Mouse (Mus musculus) ES-Bruce4 (cell line): ENCODE measurements around the gene Gm10031. TPM values are rescaled to one million over a fixed set of nuclear protein-coding genes. Genes with fewer than 3 reads are reported as not detected.
A peak's percentile ranks its signal among the peaks of the same experiment; 100 is the strongest.
"Not testable (repeated sequence)": the region's sequence is repeated elsewhere in the genome, so short reads cannot be mapped to it uniquely, and the experiment has no call there.

ENCODE experiments used
- H3K27ac ChIP-seq: 2 replicates; pipeline ENCODE4 v1.5.1; 2012; ENCODE audit warnings: low read length, inconsistent platforms; ENCODE audit not compliant: insufficient read depth
- H3K27me3 ChIP-seq: 2 replicates; pipeline ENCODE4 v1.6.1; 2012; ENCODE audit warnings: mild to moderate bottlenecking, low read length, inconsistent platforms; ENCODE audit not compliant: control insufficient read depth, poor library complexity, insufficient read depth, severe bottlenecking
- H3K36me3 ChIP-seq: 2 replicates; pipeline ENCODE4 v1.6.1; 2012; ENCODE audit warnings: inconsistent platforms, mild to moderate bottlenecking, low read length, moderate library complexity; ENCODE audit not compliant: control insufficient read depth, poor library complexity, insufficient read depth, severe bottlenecking
- H3K4me1 ChIP-seq: one replicate; pipeline ENCODE4 v1.8.1; 2011; ENCODE audit warnings: low read length; ENCODE audit not compliant: control insufficient read depth, insufficient read depth
- H3K4me3 ChIP-seq: 2 replicates; pipeline ENCODE4 v1.5.1; 2011; ENCODE audit warnings: low read depth, mild to moderate bottlenecking, low read length
- H3K9ac ChIP-seq: 2 replicates; pipeline ENCODE4 v1.6.1; 2012; ENCODE audit warnings: low read depth, mild to moderate bottlenecking, inconsistent platforms; ENCODE audit not compliant: poor library complexity, severe bottlenecking
- H3K9me3 ChIP-seq: replicated peaks from 2 replicates; pipeline ENCODE4 v1.6.1; 2012; ENCODE audit warnings: mild to moderate bottlenecking, low read length, inconsistent platforms; ENCODE audit not compliant: control insufficient read depth, poor library complexity, insufficient read depth, severe bottlenecking
- CTCF ChIP-seq: IDR thresholded peaks from one replicate; pipeline ENCODE4 v1.8.1; 2011; ENCODE audit warnings: low read depth, low read length
- EP300 ChIP-seq: IDR thresholded peaks from 2 replicates; pipeline ENCODE4 v1.6.1; 2011; ENCODE audit warnings: low read depth, low read length; ENCODE audit not compliant: insufficient read depth
- POLR2A ChIP-seq: IDR thresholded peaks from one replicate; pipeline ENCODE4 v1.8.1; 2011; ENCODE audit warnings: low read length; ENCODE audit not compliant: insufficient read depth
- polyA plus RNA-seq: library from polyadenylated mRNA; stranded (reverse); fragments of >200 nt; gene quantifications from 2 replicates; pipeline ENCODE4 v1.2.4, GENCODE M21; 2011; ENCODE audit warnings: low read depth; ENCODE audit not compliant: missing spikeins, insufficient read depth, insufficient read length

The Gm10031 gene
- polyA plus RNA-seq: 29.0 and 29.7 TPM in 2 replicates

GRCm38 (mm10) chr1:156523842-156524241 is at the start of gene Gm10031:
Gene Gm10031, plus strand, starts transcription at chr1:156524012.
- H3K36me3 ChIP-seq, H3K9ac ChIP-seq, H3K4me1 ChIP-seq, H3K9me3 ChIP-seq, H3K27me3 ChIP-seq, H3K4me3 ChIP-seq, H3K27ac ChIP-seq: not testable (repeated sequence)

GRCm38 (mm10) chr1:156474854-156475253 is 49.0 kb upstream of the Gm10031 start:
- Histone ChIP-seq H3K27me3 (no peaks in the 10 kb centered on the region), H3K4me1 (no peaks in the 10 kb centered on the region), H3K27ac (no peak overlapping the region), H3K4me3 (no peak overlapping the region), H3K36me3 (no peaks in the 10 kb centered on the region), H3K9ac (no peak overlapping the region), H3K9me3 (no peaks in the 10 kb centered on the region)
- TF ChIP-seq EP300: no peak

- no peak overlapping the region for H3K27ac ChIP-seq
- no peaks in the 10 kb centered on the region for H3K9me3 ChIP-seq
- H3K4me1 ChIP-seq: no peaks in the 10 kb centered on the region
- no peaks in the 10 kb centered on the region for H3K27me3 ChIP-seq
- no peak overlapping the region for H3K9ac ChIP-seq
- no peak overlapping the region for H3K4me3 ChIP-seq
- no peaks in the 10 kb centered on the region for H3K36me3 ChIP-seq
- no peak for TF ChIP-seq POLR2A
- TF ChIP-seq EP300: no peak
- TF ChIP-seq CTCF: no peak
Measured at GRCm38 (mm10) chr1:156476016-156476415, 47.8 kb upstream of the Gm10031 start.

- H3K9ac ChIP-seq: no peak overlapping the region
- H3K4me1 ChIP-seq: no peaks in the 10 kb centered on the region
- H3K4me3 ChIP-seq: no peak overlapping the region
- H3K9me3 ChIP-seq: no peaks in the 10 kb centered on the region
- TF ChIP-seq POLR2A (no peak), CTCF (no peak), EP300 (no peak)
- no peaks in the 10 kb centered on the region for H3K27me3 ChIP-seq
- H3K36me3 ChIP-seq: no peaks in the 10 kb centered on the region
- no peak overlapping the region for H3K27ac ChIP-seq
Measured at GRCm38 (mm10) chr1:156476535-156476934, 47.3 kb upstream of the Gm10031 start.

GRCm38 (mm10) chr1:156481826-156482225 is 42.0 kb upstream of the Gm10031 start:
- Histone ChIP-seq H3K4me1 (no peaks in the 10 kb centered on the region), H3K9me3 (no peaks in the 10 kb centered on the region), H3K27ac (no peak overlapping the region), H3K27me3 (no peaks in the 10 kb centered on the region), H3K9ac (no peak overlapping the region), H3K36me3 (no peaks in the 10 kb centered on the region), H3K4me3 (no peak overlapping the region)
- TF ChIP-seq POLR2A (no peak), CTCF (no peak), EP300 (no peak)

- no peaks in the 10 kb centered on the region for H3K4me1 ChIP-seq
- no peak overlapping the region for H3K4me3 ChIP-seq
- TF ChIP-seq POLR2A (no peak), EP300 (no peak), CTCF (peak; percentile 35)
Measured at GRCm38 (mm10) chr1:156487498-156487897, 36.3 kb upstream of the Gm10031 start.

More at GRCm38 (mm10) chr1:156487498-156487897, 36.3 kb upstream of the Gm10031 start:
- Histone ChIP-seq H3K36me3 (no peaks in the 10 kb centered on the region), H3K27me3 (no peaks in the 10 kb centered on the region), H3K9me3 (no peaks in the 10 kb centered on the region), H3K9ac (no peak overlapping the region), H3K27ac (no peak overlapping the region)
